Mouse (Mus musculus) midbrain, embryonic 15.5 days (tissue): Measurements from ENCODE around the gene Lcmt1. TPM values are rescaled to one million over a fixed set of nuclear protein-coding genes. Genes with fewer than 3 reads are reported as not detected.

ENCODE experiments used
- ATAC-seq: fragments of 200-750 bp; cut with Nextera tagmentation; replicated peaks from 2 replicates; pipeline ENCODE4 v1.8.0; 2017; ENCODE audit warnings: moderate TSS enrichment
- H3K27ac ChIP-seq: fragments of 300-500 bp; sonication (generic); 2 replicates; pipeline ENCODE4 v1.5.1; 2015; ENCODE audit warnings: mild to moderate bottlenecking, inconsistent platforms
- H3K27me3 ChIP-seq: fragments of 300-500 bp; sonication (generic); replicated peaks from 2 replicates; pipeline ENCODE4 v1.6.1; 2015; ENCODE audit warnings: inconsistent platforms
- H3K36me3 ChIP-seq: fragments of 300-500 bp; sonication (generic); replicated peaks from 2 replicates; pipeline ENCODE4 v1.6.1; 2015; ENCODE audit warnings: inconsistent platforms
- H3K4me1 ChIP-seq: fragments of 300-500 bp; sonication (generic); 2 replicates; pipeline ENCODE4 v1.6.1; 2015; ENCODE audit warnings: inconsistent platforms
- H3K4me2 ChIP-seq: fragments of 300-500 bp; sonication (generic); 2 replicates; pipeline ENCODE4 v1.6.1; 2015; ENCODE audit warnings: inconsistent platforms, mild to moderate bottlenecking, moderate library complexity
- H3K4me3 ChIP-seq: fragments of 300-500 bp; sonication (generic); 2 replicates; pipeline ENCODE4 v1.5.1; 2015; ENCODE audit warnings: mild to moderate bottlenecking, inconsistent platforms
- H3K9ac ChIP-seq: fragments of 300-500 bp; sonication (generic); 2 replicates; pipeline ENCODE4 v1.6.1; 2015; ENCODE audit warnings: mild to moderate bottlenecking, inconsistent platforms
- H3K9me3 ChIP-seq: fragments of 300-500 bp; sonication (generic); 2 replicates; pipeline ENCODE4 v1.6.1; 2016; ENCODE audit warnings: inconsistent platforms
- WGBS: fragments of 180-500 bp; shearing (Covaris S2); methylation state at CpG from one replicate; pipeline ENCODE4 v1.1.7; 2015; ENCODE audit warnings: mixed read lengths; 5-methylcytosine and 5-hydroxymethylcytosine counted together
- polyA plus RNA-seq: library from polyadenylated mRNA; unstranded; fragments of >200 nt; fragmentation: Nextera tagmentation; extraction: Ambion mirVana; gene quantifications from 2 replicates; pipeline ENCODE4 v1.2.1, GENCODE M21; 2015

Lcmt1 gene
- 101 and 103 TPM in 2 replicates for polyA plus RNA-seq

- ATAC-seq: peak; percentile 96
- Histone ChIP-seq H3K9me3 (no peaks in the 10 kb centered on the region), H3K9ac (peak within 1 kb of the TSS; percentile 65), H3K4me2 (peak within 1 kb of the TSS; percentile 81), H3K27me3 (no peaks in the 10 kb centered on the region), H3K36me3 (no peaks in the 10 kb centered on the region), H3K27ac (peak within 1 kb of the TSS; percentile 85), H3K4me3 (peak within 1 kb of the TSS; percentile 78), H3K4me1 (peaks cover 35% of the 10 kb centered on the region)
- WGBS: under 1% methylated on average over 63 of the region's 64 CpGs
Observed at GRCm38 (mm10) chr7:123369759-123370481, at the start of gene Lcmt1, which contains the start of gene Arhgap17. Gene Lcmt1 (plus strand): TSS chr7:123369784. Gene Arhgap17 (minus strand): TSS chr7:123369915.

GRCm38 (mm10) chr7:123322452-123323121, 47.0 kb upstream of the Lcmt1 start:
- H3K9me3 ChIP-seq: no peaks in the 10 kb centered on the region
- H3K9ac ChIP-seq: no peak overlapping the region
- H3K4me2 ChIP-seq: no peak overlapping the region
- ATAC-seq: no peak
- H3K4me1 ChIP-seq: no peaks in the 10 kb centered on the region
- WGBS: 89% methylated on average over 13 of the region's 13 CpGs
- H3K27ac ChIP-seq: no peak overlapping the region
- no peak overlapping the region for H3K4me3 ChIP-seq
- H3K27me3 ChIP-seq: no peaks in the 10 kb centered on the region
- peaks cover 20% of the 10 kb centered on the region; the same call in 1 of the 2 replicates for H3K36me3 ChIP-seq

- no peak for ATAC-seq
- Histone ChIP-seq H3K4me3 (no peak overlapping the region), H3K9me3 (no peaks in the 10 kb centered on the region), H3K27me3 (no peaks in the 10 kb centered on the region), H3K9ac (no peak overlapping the region), H3K4me2 (no peak overlapping the region), H3K4me1 (no peaks in the 10 kb centered on the region), H3K36me3 (peaks cover 18% of the 10 kb centered on the region; the same call in 1 of the 2 replicates), H3K27ac (no peak overlapping the region)
- 90% methylated on average over 2 of the region's 2 CpGs for WGBS
Observed at GRCm38 (mm10) chr7:123323388-123323787, 46.2 kb upstream of the Lcmt1 start.

GRCm38 (mm10) chr7:123324105-123324504, 45.5 kb upstream of the Lcmt1 start:
- peaks cover 12% of the 10 kb centered on the region; the same call in 1 of the 2 replicates for H3K36me3 ChIP-seq

GRCm38 (mm10) chr7:123326062-123326461, 43.5 kb upstream of the Lcmt1 start:
- H3K27ac ChIP-seq: no peak overlapping the region
- H3K4me1 ChIP-seq: no peaks in the 10 kb centered on the region
- ATAC-seq: no peak
- H3K4me2 ChIP-seq: no peak overlapping the region
- no peaks in the 10 kb centered on the region for H3K27me3 ChIP-seq
- no peak overlapping the region for H3K9ac ChIP-seq
- peaks cover 5% of the 10 kb centered on the region; the same call in 1 of the 2 replicates for H3K36me3 ChIP-seq
- H3K4me3 ChIP-seq: no peak overlapping the region
- WGBS: 91% methylated on average over 5 of the region's 5 CpGs
- H3K9me3 ChIP-seq: no peaks in the 10 kb centered on the region

More at GRCm38 (mm10) chr7:123324105-123324504, 45.5 kb upstream of the Lcmt1 start:
- Histone ChIP-seq H3K9ac (no peak overlapping the region), H3K4me2 (no peak overlapping the region), H3K9me3 (no peaks in the 10 kb centered on the region), H3K4me3 (no peak overlapping the region), H3K4me1 (no peaks in the 10 kb centered on the region), H3K27ac (no peak overlapping the region), H3K27me3 (no peaks in the 10 kb centered on the region)
- ATAC-seq: no peak
- 85% methylated on average over 1 of the region's 1 CpGs for WGBS

- 83% methylated on average over 4 of the region's 4 CpGs for WGBS
- Histone ChIP-seq H3K36me3 (no peaks in the 10 kb centered on the region; the same call in 1 of the 2 replicates), H3K27ac (no peak overlapping the region), H3K4me3 (no peak overlapping the region), H3K4me1 (no peaks in the 10 kb centered on the region), H3K9me3 (no peaks in the 10 kb centered on the region), H3K9ac (no peak overlapping the region), H3K4me2 (no peak overlapping the region), H3K27me3 (no peaks in the 10 kb centered on the region)
- ATAC-seq: no peak
Observed at GRCm38 (mm10) chr7:123326901-123327300, 42.7 kb upstream of the Lcmt1 start.

- Histone ChIP-seq H3K4me1 (no peaks in the 10 kb centered on the region), H3K36me3 (no peaks in the 10 kb centered on the region; the same call in 1 of the 2 replicates), H3K9me3 (no peaks in the 10 kb centered on the region), H3K4me2 (no peak overlapping the region), H3K9ac (no peak overlapping the region), H3K4me3 (no peak overlapping the region), H3K27me3 (no peaks in the 10 kb centered on the region), H3K27ac (no peak overlapping the region)
- no peak for ATAC-seq
- 76% methylated on average over 4 of the region's 4 CpGs for WGBS
Observed at GRCm38 (mm10) chr7:123327909-123328308, 41.7 kb upstream of the Lcmt1 start.

- H3K4me3 ChIP-seq: no peak overlapping the region
- no peaks in the 10 kb centered on the region for H3K27me3 ChIP-seq
- no peak overlapping the region for H3K4me2 ChIP-seq
- ATAC-seq: no peak
- H3K9me3 ChIP-seq: no peaks in the 10 kb centered on the region
- 86% methylated on average over 9 of the region's 9 CpGs for WGBS
- no peak overlapping the region for H3K9ac ChIP-seq
- no peak overlapping the region for H3K27ac ChIP-seq
- no peaks in the 10 kb centered on the region for H3K4me1 ChIP-seq
- H3K36me3 ChIP-seq: no peaks in the 10 kb centered on the region
Observed at GRCm38 (mm10) chr7:123330506-123330905, 39.1 kb upstream of the Lcmt1 start.

- Histone ChIP-seq H3K36me3 (no peaks in the 10 kb centered on the region), H3K4me3 (no peak overlapping the region), H3K4me1 (no peaks in the 10 kb centered on the region), H3K9me3 (no peaks in the 10 kb centered on the region), H3K27ac (no peak overlapping the region), H3K9ac (no peak overlapping the region), H3K4me2 (no peak overlapping the region), H3K27me3 (no peaks in the 10 kb centered on the region)
- no peak for ATAC-seq
- 70% methylated on average over 1 of the region's 1 CpGs for WGBS
Observed at GRCm38 (mm10) chr7:123336322-123336721, 33.3 kb upstream of the Lcmt1 start.

GRCm38 (mm10) chr7:123338351-123338750, 31.2 kb upstream of the Lcmt1 start:
- ATAC-seq: no peak
- Histone ChIP-seq H3K27ac (no peak overlapping the region), H3K9ac (no peak overlapping the region), H3K36me3 (no peaks in the 10 kb centered on the region), H3K4me1 (peaks cover 3% of the 10 kb centered on the region; the same call in 1 of the 2 replicates), H3K4me3 (no peak overlapping the region), H3K27me3 (no peaks in the 10 kb centered on the region), H3K4me2 (no peak overlapping the region), H3K9me3 (no peaks in the 10 kb centered on the region)
- WGBS: 61% methylated on average over 8 of the region's 8 CpGs

- H3K36me3 ChIP-seq: no peaks in the 10 kb centered on the region
- no peak overlapping the region for H3K27ac ChIP-seq
- H3K27me3 ChIP-seq: no peaks in the 10 kb centered on the region
- no peak overlapping the region for H3K4me2 ChIP-seq
- H3K4me1 ChIP-seq: peaks cover 3% of the 10 kb centered on the region; the same call in 1 of the 2 replicates
- 40% methylated on average over 5 of the region's 5 CpGs for WGBS
- no peak overlapping the region for H3K4me3 ChIP-seq
- no peak for ATAC-seq
- H3K9me3 ChIP-seq: no peaks in the 10 kb centered on the region
- H3K9ac ChIP-seq: no peak overlapping the region
Observed at GRCm38 (mm10) chr7:123341896-123342295, 27.7 kb upstream of the Lcmt1 start.

GRCm38 (mm10) chr7:123344079-123344780, 25.4 kb upstream of the Lcmt1 start:
- Histone ChIP-seq H3K4me1 (peaks cover 3% of the 10 kb centered on the region; the same call in 1 of the 2 replicates), H3K27ac (no peak overlapping the region), H3K9me3 (no peaks in the 10 kb centered on the region), H3K4me3 (no peak overlapping the region), H3K9ac (no peak overlapping the region), H3K36me3 (no peaks in the 10 kb centered on the region), H3K27me3 (no peaks in the 10 kb centered on the region), H3K4me2 (no peak overlapping the region)
- no peak for ATAC-seq
- 96% methylated on average over 5 of the region's 5 CpGs for WGBS
